Mouse (Mus musculus) heart, postnatal 0 days (tissue): ENCODE data around the gene Phf13.

ENCODE experiments used
- CTCF ChIP-seq: IDR thresholded peaks from 2 replicates; pipeline ENCODE4 v1.5.1; 2016; ENCODE audit warnings: antibody characterized with exemption, control low read depth, low read depth
- EP300 ChIP-seq: IDR thresholded peaks from 2 replicates; pipeline ENCODE4 v1.6.1; 2016; ENCODE audit warnings: antibody characterized with exemption, low read depth

DNA sequence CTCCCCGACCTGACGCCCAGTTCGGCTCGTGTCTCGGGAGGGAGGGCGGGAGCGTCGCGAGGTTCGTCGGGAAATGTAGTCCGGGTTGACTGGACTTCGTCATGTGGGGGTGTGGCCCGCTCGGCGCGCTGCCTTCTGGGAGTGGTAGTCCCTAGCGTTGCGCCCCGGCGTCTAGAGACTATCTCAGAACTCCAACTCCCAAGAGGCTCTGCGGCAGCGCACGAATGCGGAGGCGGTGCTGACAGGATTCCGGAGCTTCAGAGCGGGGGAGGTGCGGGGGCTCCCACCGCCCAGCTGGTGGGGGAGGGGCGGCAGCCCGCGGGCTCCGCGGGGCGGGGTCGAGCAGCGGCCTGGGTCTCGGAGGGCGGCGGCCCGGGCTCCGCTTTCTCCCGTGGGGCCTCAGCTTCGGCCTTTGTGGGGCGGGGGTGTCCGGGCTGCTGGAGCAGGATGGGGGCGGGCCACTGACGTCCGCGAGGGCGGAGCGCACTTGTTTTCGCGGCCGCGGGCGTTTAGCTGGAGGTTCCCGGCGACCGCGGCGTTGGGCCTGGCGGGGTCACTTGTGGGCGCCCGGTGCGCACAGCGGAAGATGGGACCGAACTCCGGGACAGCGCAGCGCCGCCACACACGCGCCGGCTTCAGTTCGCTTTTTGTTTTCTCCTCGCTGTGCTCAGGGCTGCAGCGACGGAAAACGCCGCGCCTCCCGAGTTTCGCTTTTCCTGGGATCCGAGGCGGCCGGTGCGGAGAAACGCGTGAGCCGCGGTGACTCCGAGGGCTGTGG is at the start of gene Phf13:
- no peak for TF ChIP-seq CTCF
- TF ChIP-seq EP300, result peak; percentile 76
